Mouse (Mus musculus) spleen, adult 2 months (tissue): ENCODE measurements around the gene Ccdc34.

Source experiments
- CTCF ChIP-seq: fragments of 200-500 bp; IDR thresholded peaks from 2 replicates; pipeline ENCODE4 v1.5.1; 2011; ENCODE audit warnings: mild to moderate bottlenecking, inconsistent platforms; ENCODE audit not compliant: insufficient read depth, insufficient read length, insufficient replicate concordance; ENCODE audit errors: extremely low read depth
- POLR2A ChIP-seq: fragments of 200-500 bp; IDR thresholded peaks from 2 replicates; pipeline ENCODE4 v1.6.1; 2011; ENCODE audit warnings: low read depth, low read length, inconsistent platforms

- TF ChIP-seq POLR2A (no peak), CTCF (no peak)
Observed at GRCm38 (mm10) chr2:110177879-110178278, 160.3 kb downstream of the Ccdc34 start.
